Mouse (Mus musculus): ENCODE data around the gene Vps16.

Vps16 gene

DNA sequence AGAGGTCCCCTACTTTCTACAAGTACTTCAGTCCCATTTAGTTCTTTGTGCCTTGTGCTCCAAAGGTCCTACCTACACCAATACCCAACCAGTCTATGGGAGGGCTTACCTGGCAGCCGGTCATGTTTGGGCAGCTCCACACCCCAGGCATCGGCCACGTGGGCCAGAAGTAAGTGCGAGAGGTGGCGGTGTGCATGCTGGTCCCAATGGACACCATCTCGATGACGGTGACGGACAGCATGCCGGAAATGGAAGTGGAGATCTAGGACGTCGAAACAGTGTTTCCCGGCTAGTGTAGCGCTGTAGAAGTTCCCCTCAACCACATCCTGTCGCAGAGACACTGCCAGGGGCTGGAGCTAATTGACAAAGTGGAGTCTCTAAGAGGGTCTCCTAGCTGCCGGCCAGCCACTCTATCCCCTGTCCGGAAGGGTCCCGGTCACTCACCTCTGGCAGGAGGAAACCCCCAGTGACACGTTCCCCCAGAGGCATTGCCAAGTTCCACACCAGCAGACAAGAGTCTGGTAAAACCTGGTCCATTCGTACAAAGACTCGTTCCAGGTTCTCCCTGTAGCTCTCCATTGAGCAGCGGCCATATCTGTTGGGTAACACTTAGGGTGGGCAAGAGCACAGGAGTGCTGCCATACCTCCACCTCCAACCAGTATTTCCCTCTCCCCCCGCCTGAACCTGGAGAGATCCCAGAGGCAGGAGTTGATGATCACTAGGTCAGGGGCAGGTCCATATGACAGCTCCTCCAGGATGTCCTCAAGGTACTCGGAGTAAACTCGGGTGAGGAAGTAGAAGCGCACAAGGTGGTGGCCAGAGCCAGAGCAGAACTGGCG lies 2.1 kb upstream of the Vps16 start:
- DNase-seq (ENCODE audit: low spot score in 2 of 2) = no peak

DNA sequence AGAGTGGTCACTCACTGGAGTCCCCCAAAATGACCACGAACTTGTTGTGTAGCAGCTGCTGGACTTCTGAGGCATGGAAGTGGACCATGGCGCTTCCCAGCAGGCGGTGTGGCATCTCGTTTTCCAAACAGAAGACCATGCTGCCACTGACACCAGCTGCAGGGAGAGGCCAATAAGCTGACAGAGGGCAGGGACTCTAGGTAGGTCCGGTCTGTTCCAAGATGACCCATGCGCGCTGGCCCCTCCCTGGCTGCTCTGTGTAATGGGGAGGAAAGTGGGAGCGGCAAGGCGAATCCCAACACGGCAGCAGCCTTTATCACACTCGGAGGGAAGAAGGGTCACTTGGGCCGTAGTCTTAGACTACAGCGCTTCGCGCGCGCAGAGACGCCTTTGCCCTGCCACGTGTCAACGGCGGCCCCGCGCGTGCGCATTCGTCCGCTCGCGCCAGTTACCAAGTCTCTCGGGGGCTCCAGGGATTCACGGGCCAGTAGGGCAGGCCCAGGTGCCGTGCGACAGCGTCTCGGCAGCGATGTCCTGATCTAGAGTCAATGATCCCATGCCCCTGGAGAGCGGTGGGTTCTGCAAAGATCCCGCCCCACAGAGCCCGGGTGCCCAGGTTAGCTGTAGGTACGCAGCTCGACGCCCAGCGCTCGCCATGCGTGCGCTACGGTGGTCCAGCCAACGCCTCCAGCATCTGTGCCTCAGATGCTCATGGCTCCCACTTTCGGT lies 578 bp upstream of the Vps16 start:
- peak in 1 of 2 experiments; percentile 77 for DNase-seq (ENCODE audit: low spot score in 2 of 2)

DNA sequence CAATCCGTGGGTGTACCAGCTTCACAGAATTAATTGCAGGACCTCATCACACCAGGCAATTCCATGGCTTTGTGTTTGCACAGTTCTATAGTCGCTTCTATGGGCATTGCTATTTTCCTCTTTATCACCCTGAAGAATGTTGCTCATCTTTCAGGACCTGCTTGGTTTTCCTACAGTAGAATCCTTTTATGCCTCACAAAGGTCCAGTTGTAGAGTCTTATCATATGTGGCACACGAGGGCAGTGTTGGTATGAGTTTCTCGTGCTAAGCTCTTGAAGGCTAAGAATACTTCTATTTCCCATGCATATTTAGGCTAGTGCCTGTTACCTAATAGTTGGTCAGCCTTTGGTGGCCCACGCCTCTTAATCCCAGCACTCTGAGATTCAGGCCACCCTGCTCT lies 973 bp downstream of the Vps16 start:
- DNase-seq (ENCODE audit: low spot score in 2 of 2) = no peak

DNA sequence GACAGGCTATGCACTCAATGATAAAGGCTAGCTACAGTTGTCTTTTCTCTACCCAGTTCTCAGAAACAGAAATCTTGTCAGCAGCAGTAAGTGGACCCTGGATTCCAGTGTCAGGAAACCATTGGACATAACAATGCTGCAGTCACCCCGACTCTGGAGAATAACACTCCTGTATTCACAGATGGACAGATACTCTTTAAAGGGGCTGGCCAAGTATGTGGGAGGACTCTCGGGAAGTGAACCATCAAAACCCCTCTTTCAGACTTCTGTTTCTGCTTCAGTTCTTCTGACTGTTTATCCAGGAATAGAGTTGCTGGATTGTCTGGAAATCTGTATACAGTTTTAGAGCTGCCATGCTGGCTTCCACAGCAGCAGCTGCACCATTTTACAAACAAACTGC lies 5.7 kb downstream of the Vps16 start:
- DNase-seq (ENCODE audit: low spot score in 2 of 2) = no peak

DNA sequence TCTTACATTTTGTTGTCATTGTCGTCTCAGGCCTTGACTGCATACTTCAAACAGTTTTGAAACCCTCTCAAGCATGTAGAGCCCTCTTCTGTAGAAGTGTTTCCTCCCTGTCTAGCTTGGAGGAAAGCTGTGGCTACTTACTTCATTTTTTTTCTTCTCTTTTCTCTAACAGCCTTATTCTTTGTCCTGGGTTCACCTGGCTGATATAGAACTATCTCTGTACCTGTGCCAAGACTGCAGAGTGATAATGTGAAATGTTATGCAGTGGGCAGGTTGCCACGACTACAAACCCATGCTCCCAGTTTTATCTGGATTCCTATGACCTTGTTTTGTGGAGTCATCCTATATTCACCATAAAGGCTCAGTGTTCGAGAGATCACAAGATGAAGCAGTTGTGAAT lies 6.3 kb downstream of the Vps16 start:
- no peak for DNase-seq (ENCODE audit: low spot score in 2 of 2)

DNA sequence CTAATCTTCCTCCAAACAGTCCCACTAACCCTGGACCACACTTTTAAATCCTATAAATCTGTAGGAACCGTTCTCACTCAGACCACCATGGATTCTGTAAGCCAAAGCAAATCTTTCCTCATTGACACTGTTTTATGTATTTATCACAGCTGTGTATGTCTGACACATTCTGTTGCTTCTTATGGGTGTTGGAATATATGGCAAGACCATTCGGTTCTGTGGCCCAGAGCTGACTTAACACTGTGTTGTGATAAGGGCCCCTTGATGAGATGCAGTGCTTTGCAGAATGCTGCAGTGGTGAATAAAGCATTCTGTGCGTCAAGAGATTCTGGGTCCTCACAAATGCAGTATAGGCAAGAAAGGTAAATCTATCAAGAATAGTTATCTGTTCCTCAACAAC lies 8.0 kb downstream of the Vps16 start:
- DNase-seq (ENCODE audit: low spot score in 2 of 2) = no peak

DNA sequence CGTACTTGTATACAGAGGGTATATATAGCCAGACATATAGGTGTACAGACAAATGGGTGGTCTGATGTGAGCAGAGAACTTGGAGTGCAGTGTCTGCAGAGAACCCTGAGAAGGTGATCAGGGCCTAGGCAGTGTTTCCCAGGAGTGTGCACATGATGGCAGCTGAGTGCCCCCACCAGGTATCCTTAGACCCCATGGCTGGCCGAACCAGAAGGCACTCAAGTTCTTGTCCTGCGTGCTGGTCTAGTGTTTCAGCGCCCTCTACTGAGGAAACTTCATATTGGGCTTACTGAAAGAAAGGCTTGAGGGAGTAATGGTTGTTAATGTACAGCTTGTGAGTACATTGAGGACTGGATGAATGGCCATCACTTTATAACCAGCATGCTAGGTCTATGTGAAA lies 9.0 kb downstream of the Vps16 start:
- DNase-seq (ENCODE audit: low spot score in 2 of 2) = no peak

DNA sequence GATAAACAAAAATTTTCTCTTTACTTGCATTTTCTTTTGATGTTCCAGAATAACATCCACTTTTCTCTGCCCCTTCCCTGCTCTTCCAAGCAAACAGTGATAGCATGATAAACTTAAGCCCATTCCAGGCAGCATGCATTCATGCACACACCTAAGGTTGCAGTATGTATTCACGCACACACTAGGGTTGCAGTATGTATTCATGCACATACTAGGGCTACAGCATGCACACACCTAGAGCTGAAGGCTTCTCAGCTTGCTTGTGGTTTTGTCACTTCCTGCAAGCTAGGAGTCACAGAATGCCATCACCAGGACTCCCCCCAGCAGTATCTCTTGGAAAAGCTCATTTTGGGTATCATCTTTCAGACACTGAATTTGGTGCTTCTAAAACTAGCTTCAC lies 12.6 kb downstream of the Vps16 start:
- no peak for DNase-seq (ENCODE audit: low spot score in 2 of 2)

DNA sequence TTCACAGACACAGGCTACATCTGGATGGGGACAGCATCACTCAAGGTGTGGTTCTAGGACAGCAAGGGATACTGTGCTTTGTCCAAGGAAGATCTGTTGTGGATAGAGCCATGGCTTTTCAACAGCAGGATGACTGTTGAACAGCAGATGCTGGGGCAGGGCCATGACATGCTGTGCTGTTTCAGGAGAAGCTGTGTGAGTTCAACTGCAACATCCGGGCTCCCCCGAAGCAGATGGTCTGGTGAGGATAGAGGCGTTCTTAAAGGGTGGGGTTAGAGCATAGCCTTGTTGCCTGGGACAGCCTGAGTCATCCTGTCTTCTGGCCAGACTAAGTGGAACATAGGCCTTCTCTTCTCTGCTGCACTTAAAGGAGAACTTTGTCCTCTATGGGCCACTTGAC lies 14.7 kb downstream of the Vps16 start:
- DNase-seq (ENCODE audit: low spot score in 2 of 2) = no peak

DNA sequence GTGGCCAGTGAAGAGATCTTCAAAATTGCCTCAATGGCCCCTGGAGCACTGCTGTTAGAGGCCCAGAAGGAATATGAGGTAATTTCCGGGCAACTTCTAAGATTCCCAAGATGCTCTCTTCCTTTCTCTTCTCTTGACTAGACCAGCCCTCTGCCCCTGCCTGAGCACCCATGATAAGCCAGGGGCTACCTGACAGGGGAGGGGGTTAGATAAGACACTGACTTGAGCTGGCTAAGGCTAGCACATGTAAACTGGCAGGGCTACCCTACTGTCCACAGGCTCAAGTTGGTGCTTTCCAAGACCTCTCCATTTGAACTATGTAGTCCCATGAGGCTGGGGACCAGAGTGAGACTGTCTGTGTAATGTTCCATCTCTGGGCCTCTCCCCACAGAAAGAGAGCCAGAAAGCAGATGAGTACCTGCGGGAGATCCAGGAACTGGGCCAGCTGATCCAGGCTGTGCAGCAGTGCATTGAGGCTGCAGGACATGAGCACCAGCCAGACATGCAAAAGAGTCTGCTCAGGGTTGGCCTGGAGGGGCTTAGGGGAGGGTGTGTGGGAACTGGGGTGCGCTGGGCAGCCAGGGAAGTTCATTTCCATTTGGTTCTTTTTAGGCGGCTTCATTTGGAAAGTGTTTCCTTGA lies 15.8 kb downstream of the Vps16 start:
- DNase-seq (ENCODE audit: low spot score in 2 of 2) = no peak

DNA sequence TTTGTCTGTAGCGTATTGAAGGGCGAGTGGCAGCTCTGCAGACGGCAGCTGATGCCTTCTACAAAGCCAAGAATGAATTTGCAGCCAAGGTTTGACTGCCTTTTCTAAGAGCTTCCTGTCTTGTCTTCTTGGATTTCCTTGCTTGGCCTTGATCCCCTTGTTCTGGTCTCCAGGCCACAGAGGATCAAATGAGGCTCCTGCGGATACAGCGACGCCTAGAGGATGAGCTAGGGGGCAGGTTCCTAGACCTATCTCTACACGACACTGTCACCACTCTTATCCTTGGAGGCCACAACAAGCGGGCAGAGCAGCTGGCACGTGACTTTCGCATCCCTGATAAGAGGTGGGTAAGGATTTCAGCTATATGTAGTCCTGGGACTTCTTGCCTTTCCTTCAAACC lies 18.0 kb downstream of the Vps16 start:
- DNase-seq (ENCODE audit: low spot score in 2 of 2) = no peak

DNA sequence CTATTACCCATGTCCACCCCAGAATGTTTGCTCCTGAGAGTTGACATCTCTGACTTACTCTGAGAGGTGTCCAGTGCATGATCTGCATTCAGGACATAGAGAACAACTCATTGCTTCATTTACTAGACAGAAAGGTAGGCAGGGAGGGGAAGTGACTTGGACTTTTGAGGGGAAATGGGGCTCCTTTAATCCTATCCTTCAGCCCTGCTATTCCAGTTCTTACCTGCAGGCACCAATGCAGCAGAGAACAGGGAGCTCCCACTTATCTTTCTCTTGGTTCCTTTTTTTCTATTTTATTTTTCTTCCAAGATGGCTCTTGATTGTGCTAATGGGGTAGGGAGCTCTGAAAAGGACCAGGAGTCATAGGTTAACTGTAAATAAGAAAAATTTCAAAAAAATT lies 24.3 kb downstream of the Vps16 start:
- no peak for DNase-seq (ENCODE audit: low spot score in 2 of 2)

DNA sequence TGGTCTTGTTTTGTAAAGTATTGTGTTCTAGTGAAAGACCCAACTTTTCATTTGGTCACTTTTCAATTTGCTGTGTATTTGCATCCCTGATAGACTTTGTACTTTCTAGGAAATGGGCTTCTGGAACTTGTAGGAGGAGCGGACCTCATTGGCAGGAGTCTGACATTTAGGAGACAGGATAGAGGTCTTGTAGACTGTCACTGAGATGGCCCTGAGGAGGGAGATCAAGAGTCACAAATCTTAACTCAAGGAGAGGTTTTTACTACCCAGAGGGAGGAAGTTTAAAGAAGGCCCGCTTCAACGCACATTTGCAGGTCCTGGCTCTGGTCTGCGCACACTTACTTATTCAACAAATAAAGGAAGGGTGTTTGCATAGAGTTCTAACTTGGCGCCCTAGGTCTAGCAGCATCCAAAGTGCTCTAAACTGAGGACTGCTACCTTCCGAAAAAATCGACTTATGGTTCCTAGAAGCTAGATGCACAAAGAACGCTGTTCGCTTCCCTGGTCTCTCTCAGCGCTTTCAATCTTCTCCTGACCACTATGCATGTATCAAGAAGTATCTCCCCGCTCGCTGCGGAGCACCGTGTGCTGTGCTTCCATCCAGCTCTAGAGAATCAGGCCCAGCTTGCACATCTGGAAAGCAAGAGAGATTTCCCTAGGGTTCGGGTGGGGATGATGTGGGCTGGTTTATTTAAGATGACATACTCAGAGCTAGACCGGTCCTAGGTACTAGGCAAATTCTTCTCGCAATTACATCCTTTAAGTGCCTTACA lies 25.1 kb downstream of the Vps16 start:
- DNase-seq (ENCODE audit: low spot score in 2 of 2) = no peak

DNA sequence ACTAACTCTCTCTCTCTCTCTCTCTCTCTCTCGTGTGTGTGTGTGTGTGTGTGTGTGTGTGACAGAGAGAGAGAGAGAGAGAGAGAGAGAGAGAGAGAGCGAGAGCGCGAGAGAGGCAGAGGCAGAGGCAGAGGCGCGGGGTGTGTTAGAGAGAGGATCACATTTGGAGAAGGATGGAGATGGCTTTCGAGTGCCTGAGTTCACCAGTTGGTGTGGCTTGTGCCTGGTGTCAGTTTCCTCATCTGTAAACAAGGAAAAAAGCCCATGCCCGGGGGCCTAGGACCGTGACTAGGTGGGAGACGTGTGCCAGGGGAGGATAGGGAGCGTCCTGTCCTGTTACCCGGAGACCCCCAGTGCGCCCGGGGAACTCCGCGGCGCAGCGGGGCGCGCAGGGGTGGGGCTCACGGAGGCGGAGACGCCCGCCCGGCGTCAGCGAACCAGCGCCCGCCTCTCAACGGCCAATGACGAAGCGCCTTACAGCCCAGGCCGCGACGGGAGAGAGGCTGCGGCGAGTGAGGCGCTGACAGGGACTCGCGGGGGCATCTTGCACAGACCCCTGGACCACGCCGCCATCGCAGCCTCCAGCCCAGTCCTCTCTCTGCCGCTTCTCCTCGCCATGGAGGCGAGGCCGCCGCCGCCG lies 25.8 kb downstream of the Vps16 start, which contains the start of gene Ptpra:
Ptpra (plus strand) TSS at position 485 of the 640 bp plus-strand sequence.
- peak; percentile 84 to 85 for DNase-seq (ENCODE audit: low spot score in 2 of 2)

DNA sequence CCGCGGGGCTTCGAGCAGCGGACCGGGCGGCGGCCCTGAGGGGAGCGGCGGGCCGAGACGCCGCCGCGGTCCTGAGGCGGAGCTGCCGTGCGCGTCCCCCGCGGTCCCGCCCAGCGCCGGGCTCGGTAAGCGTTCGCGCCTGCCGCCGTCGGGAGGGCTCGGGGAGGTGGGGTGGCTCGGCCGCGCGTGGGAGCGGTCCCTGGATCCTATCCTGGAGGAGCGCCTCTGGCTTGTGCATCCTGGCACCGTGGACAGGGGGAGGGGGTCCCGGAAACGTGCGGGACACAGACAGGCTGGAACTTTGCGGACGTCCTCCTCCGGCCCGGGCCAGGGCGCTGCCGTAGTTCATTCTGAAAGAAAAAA lies 26.3 kb downstream of the Vps16 start:
- DNase-seq (ENCODE audit: low spot score in 2 of 2) = peak; percentile 59 to 65

DNA sequence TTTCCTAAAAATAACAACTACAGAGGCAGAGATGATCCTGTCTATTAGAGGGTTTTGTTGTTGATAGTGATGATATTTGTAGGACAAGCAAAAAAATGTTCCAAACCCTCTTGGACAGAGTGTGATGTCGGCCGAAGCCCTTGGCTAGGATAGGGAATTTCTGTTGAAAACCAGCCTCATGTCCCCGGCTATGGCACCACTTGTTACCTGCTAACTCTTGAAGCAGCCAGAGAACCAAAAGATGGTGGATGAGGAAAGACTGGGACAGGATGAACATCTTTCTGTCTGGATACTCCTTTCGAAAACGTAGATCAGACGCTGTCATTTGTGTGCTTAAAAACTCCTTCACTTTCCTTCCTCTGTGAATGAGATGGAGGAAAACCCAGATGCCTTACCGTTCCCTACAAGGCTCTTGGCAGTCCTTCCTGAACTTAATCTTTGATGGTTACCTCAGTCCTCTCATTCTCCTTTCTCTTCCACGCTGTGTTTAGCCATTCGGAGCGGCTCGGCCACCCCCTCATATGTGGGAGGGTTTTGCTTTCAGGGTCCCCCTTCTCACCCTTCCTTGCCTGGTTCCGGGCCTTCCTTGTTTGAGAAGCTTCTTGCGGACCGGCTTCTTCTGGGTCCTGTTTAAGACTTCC lies 27.1 kb downstream of the Vps16 start:
- DNase-seq (ENCODE audit: low spot score in 2 of 2) = no peak

DNA sequence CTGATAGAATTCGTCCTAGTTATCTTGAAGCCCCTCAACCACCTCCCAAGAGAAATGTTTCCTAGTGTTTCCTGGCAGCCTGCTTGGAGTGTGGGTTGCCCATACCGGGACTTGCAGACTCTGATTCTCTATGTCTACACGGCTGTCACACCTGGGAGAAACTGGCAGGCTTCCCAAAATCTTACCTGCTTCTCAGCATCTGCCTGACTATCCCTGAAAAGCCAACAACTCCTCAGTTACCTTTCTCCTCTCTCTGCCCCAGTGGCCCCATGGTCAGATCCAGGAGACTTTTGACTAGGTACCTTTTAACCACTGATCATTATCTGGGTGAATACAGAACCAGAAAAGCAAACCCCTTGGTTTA lies 27.6 kb downstream of the Vps16 start:
- DNase-seq (ENCODE audit: low spot score in 2 of 2) = no peak

DNA sequence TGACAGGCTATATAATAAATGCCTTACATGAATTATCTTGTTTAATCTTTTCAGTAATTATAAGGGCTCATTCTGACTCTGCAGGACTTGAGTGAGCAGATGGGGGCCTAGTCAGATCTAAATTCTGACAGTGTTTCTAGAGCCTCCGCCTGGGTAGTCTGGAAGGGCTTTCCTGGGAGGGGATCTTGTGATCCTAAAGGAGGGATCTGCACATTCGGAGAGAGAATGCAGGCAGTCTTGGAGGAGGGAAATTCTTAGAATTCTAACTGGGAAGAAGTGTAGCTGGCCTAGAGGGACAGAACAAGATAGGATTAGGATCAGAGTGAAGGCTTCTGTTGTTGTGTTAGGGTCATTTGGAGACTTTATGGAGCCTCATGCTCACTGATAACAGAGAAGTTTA lies 28.1 kb downstream of the Vps16 start:
- DNase-seq (ENCODE audit: low spot score in 2 of 2) = no peak

DNA sequence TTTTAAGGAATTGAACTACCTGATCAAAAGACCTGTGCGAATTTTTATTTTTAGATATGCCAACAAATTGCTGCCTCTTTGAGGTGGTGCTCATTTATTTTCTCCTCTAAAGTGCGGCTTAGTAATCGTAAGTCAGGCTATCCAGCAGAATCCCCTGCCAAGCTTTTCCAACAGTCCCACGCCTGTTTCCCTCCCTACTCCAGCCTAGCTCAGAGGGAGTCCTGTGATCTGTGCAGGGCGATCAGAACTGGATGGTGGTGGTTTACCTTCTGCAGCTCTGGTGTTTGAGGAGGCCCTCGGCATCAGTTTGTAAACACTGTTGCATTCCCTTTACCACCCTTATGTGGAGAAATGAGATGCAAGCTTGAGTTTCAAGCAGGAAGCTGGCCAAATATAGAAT lies 29.3 kb downstream of the Vps16 start:
- DNase-seq (ENCODE audit: low spot score in 2 of 2) = no peak

DNA sequence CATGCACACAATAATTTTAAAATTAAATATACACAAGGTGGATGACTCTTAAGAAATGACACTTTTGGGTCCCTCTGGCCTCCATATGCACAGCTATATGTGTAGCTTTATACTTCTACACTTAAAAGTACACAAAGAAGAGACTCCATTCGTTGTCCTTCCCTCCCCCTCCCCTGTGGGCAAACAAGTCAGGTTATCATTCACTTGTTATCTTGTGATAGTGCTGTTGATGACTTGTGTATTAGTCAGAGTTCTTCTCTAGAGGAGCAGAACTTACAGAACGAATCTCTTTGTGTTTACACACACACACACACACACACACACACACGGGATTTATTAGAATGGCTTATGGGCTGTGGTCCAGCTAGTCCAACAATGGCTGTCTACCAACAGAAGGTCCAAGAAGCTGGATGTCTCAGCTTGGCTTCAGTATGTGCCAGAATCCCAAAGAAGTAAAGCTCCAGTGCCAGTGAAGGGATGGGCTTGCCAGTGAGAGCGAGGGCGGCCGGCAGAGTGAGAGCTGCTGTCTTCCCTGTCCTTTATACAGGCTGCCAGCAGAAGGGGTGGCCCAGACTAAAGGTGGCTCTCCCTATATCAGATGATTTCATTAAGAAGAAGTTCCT lies 30.7 kb downstream of the Vps16 start:
- peak in 1 of 2 experiments; percentile 33 for DNase-seq (ENCODE audit: low spot score in 2 of 2)

DNA sequence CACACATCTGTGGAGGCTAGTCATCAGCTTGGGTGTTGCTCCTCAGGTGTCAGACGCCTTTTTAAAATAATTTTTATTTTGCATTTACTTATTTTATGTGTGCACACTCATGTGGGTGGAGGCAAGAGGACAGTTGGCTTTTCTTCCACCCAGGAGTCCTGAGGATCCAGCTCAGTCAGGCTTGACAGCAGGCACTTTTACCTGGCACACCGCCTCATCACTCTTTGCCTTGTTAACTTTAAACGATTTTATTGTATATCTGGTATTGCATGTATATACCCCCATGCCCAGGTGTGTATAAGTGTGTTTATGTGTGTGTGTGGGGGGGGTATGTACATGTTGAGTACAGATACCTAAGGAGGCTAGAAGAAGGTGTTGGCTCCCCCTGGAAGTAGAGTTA lies 33.7 kb downstream of the Vps16 start:
- DNase-seq (ENCODE audit: low spot score in 2 of 2) = no peak
